Mouse (Mus musculus) CH12.LX (cell line): ENCODE results near the gene Psmd11. TPM values are rescaled to one million over a fixed set of nuclear protein-coding genes. Genes with fewer than 3 reads are reported as not detected.
A peak's percentile ranks its signal among the peaks of the same experiment; 100 is the strongest.
"Not testable (repeated sequence)": the region's sequence is repeated elsewhere in the genome, so short reads cannot be mapped to it uniquely, and the experiment has no call there.

Experiments used
- DNase-seq: peaks from one replicate; pipeline ENCODE4 v3.0.0-alpha.2; 2013; ENCODE audit errors: extremely low read depth
- H3K27ac ChIP-seq: 2 replicates; pipeline ENCODE4 v1.5.1; 2012; ENCODE audit warnings: low read depth, mild to moderate bottlenecking, control low read depth, moderate library complexity; ENCODE audit not compliant: insufficient read depth
- H3K27me3 ChIP-seq: replicated peaks from 2 replicates; pipeline ENCODE3; 2012; ENCODE audit warnings: inconsistent platforms
- H3K36me3 ChIP-seq, 2 experiments: replicated peaks in 1 of 2; 2 replicates each; pipeline versions ENCODE3 to v1.6.1; 2012; ENCODE audit warnings: inconsistent platforms in 1 of 2, low read length in 1 of 2, mild to moderate bottlenecking in 1 of 2, mixed read lengths in 1 of 2, moderate library complexity in 1 of 2; ENCODE audit not compliant: control insufficient read depth in 1 of 2, insufficient read depth in 1 of 2
- H3K4me1 ChIP-seq, 2 experiments: 2 replicates each; pipeline ENCODE4 v1.6.1; 2012; ENCODE audit warnings: inconsistent platforms in 1 of 2, moderate library complexity in 1 of 2; ENCODE audit not compliant: insufficient read depth in 2 of 2, control insufficient read depth in 1 of 2
- H3K4me2 ChIP-seq: 2 replicates; pipeline ENCODE4 v1.6.1; 2012; ENCODE audit warnings: low read depth, mild to moderate bottlenecking, control low read depth; ENCODE audit not compliant: poor library complexity, insufficient read depth, severe bottlenecking
- H3K4me3 ChIP-seq, 3 experiments: fragments of 150-350 bp in 1 of 3; sonication (generic) in 1 of 3; replicated peaks in 1 of 3; 2 replicates each; pipeline versions ENCODE3 to v1.5.1; 2011 to 2012; ENCODE audit warnings: low read depth in 2 of 3, low read length in 2 of 3, mild to moderate bottlenecking in 2 of 3, moderate library complexity in 2 of 3, control low read depth in 1 of 3, improper control_type of control experiment in 1 of 3, inconsistent platforms in 1 of 3, mixed read lengths in 1 of 3; ENCODE audit not compliant: poor library complexity in 1 of 3
- H3K79me2 ChIP-seq: replicated peaks from 2 replicates; pipeline ENCODE4 v1.6.1; 2012; ENCODE audit warnings: mild to moderate bottlenecking, moderate library complexity; ENCODE audit not compliant: control insufficient read depth, poor library complexity, insufficient read depth, severe bottlenecking; ENCODE audit errors: extremely low read depth
- H3K9ac ChIP-seq: 2 replicates; pipeline ENCODE4 v1.6.1; 2012; ENCODE audit warnings: low read depth, mild to moderate bottlenecking, control low read depth, moderate library complexity; ENCODE audit not compliant: insufficient read depth
- H3K9me3 ChIP-seq: replicated peaks from 2 replicates; pipeline ENCODE3; 2012; ENCODE audit warnings: low read length, inconsistent platforms, mixed read lengths
- BHLHE40 ChIP-seq: IDR thresholded peaks from 2 replicates; pipeline ENCODE4 v1.6.1; 2011; ENCODE audit warnings: mild to moderate bottlenecking, low read depth, low read length, improper control_type of control experiment
- CHD1 ChIP-seq: IDR thresholded peaks from 2 replicates; pipeline ENCODE4 v1.6.1; 2012; ENCODE audit warnings: low read depth, low read length, improper control_type of control experiment, inconsistent platforms
- CTCF ChIP-seq, 2 experiments: IDR thresholded peaks in 1 of 2; conservative IDR thresholded peaks in 1 of 2; 2 replicates each; pipeline ENCODE4 v1.5.1; 2011 to 2012; ENCODE audit warnings: low read depth in 2 of 2, low read length in 2 of 2, improper control_type of control experiment in 1 of 2, inconsistent platforms in 1 of 2, mild to moderate bottlenecking in 1 of 2, moderate library complexity in 1 of 2
- E2F4 ChIP-seq: IDR thresholded peaks from 2 replicates; pipeline ENCODE4 v1.6.1; 2011; ENCODE audit warnings: low read depth, low read length, improper control_type of control experiment; ENCODE audit not compliant: insufficient replicate concordance
- ELF1 ChIP-seq: IDR thresholded peaks from 2 replicates; pipeline ENCODE4 v1.6.1; 2014; ENCODE audit warnings: low read depth, mild to moderate bottlenecking, inconsistent platforms, low read length, improper control_type of control experiment
- EP300 ChIP-seq: IDR thresholded peaks from 2 replicates; pipeline ENCODE4 v1.6.1; 2011; ENCODE audit warnings: low read length, improper control_type of control experiment
- HCFC1 ChIP-seq: IDR thresholded peaks from 2 replicates; pipeline ENCODE4 v1.6.1; 2012; ENCODE audit warnings: low read depth, mild to moderate bottlenecking, inconsistent platforms, low read length, improper control_type of control experiment
- JUND ChIP-seq: conservative IDR thresholded peaks from 2 replicates; pipeline ENCODE4 v1.6.1; 2011; ENCODE audit warnings: low read depth, low read length, improper control_type of control experiment
- MAFK ChIP-seq: IDR thresholded peaks from 2 replicates; pipeline ENCODE4 v1.6.1; 2011; ENCODE audit warnings: low read length, improper control_type of control experiment; ENCODE audit not compliant: insufficient replicate concordance
- MAX ChIP-seq: IDR thresholded peaks from 2 replicates; pipeline ENCODE4 v1.6.1; 2011; ENCODE audit warnings: low read length, improper control_type of control experiment
- MAZ ChIP-seq: IDR thresholded peaks from 2 replicates; pipeline ENCODE4 v1.6.1; 2012; ENCODE audit warnings: low read depth, mild to moderate bottlenecking, inconsistent platforms, low read length, improper control_type of control experiment, moderate library complexity
- MEF2A ChIP-seq: IDR thresholded peaks from 2 replicates; pipeline ENCODE4 v1.6.1; 2014; ENCODE audit warnings: low read depth, mild to moderate bottlenecking, inconsistent platforms, low read length, improper control_type of control experiment, borderline replicate concordance
- MYC ChIP-seq: IDR thresholded peaks from 2 replicates; pipeline ENCODE4 v1.6.1; 2011; ENCODE audit warnings: low read depth, mild to moderate bottlenecking, improper control_type of control experiment, low read length
- POLR2A ChIP-seq: IDR thresholded peaks from 2 replicates; pipeline ENCODE4 v1.6.1; 2011; ENCODE audit warnings: low read depth, mild to moderate bottlenecking, improper control_type of control experiment, low read length
- POLR2AphosphoS2 ChIP-seq: IDR thresholded peaks from 2 replicates; pipeline ENCODE4 v1.6.1; 2011; ENCODE audit warnings: low read depth, low read length, improper control_type of control experiment
- SIN3A ChIP-seq: IDR thresholded peaks from 2 replicates; pipeline ENCODE4 v1.6.1; 2012; ENCODE audit warnings: low read length, improper control_type of control experiment, inconsistent platforms
- SMC3 ChIP-seq: IDR thresholded peaks from 2 replicates; pipeline ENCODE4 v1.6.1; 2011; ENCODE audit warnings: low read depth, low read length, improper control_type of control experiment
- TBP ChIP-seq: conservative IDR thresholded peaks from 2 replicates; pipeline ENCODE4 v1.6.1; 2011; ENCODE audit warnings: low read depth, low read length, improper control_type of control experiment
- TCF12 ChIP-seq: IDR thresholded peaks from 2 replicates; pipeline ENCODE4 v1.6.1; 2014; ENCODE audit warnings: low read depth, mild to moderate bottlenecking, inconsistent platforms, low read length, improper control_type of control experiment
- USF1 ChIP-seq: IDR thresholded peaks from 2 replicates; pipeline ENCODE4 v1.6.1; 2014; ENCODE audit warnings: low read depth, mild to moderate bottlenecking, inconsistent platforms, low read length, improper control_type of control experiment
- USF2 ChIP-seq: conservative IDR thresholded peaks from 2 replicates; pipeline ENCODE4 v1.6.1; 2011; ENCODE audit warnings: low read depth, low read length, improper control_type of control experiment
- ZKSCAN1 ChIP-seq: IDR thresholded peaks from 2 replicates; pipeline ENCODE4 v1.6.1; 2012; ENCODE audit warnings: low read depth, inconsistent platforms, low read length, improper control_type of control experiment, borderline replicate concordance
- ZNF384 ChIP-seq: IDR thresholded peaks from 2 replicates; pipeline ENCODE4 v1.6.1; 2012; ENCODE audit warnings: low read depth, low read length, improper control_type of control experiment, inconsistent platforms
- dilution Hi-C: fragments of 300-500 bp; cut with MboI; formaldehyde crosslinking; loops from 2 replicates; pipeline ENCODE4 v1.14.3; 2020; ENCODE audit warnings: low sequenced_read_pairs; ENCODE audit not compliant: extremely low pct_unique_long_range_greater_than_20kb, extremely low pct_ligation_motif_present
- in situ Hi-C: fragments of 300-500 bp; cut with MboI; formaldehyde crosslinking; loops from 3 replicates; pipeline ENCODE4 v1.14.3; 2019; ENCODE audit warnings: low sequenced_read_pairs, low pct_ligation_motif_present, low pct_unique_long_range_greater_than_20kb, mixed read lengths
- polyA plus RNA-seq: library from polyadenylated mRNA; unstranded; fragments of >175 nt; gene quantifications from 2 replicates; pipeline ENCODE4 v1.2.1, GENCODE M21; 2012; ENCODE audit warnings: low read depth; ENCODE audit not compliant: insufficient read length
- total RNA-seq, 2 experiments: library from RNA; depleted of rRNA; stranded (reverse); fragments of 300-350 nt in 1 of 2; fragments of >200 nt in 1 of 2; gene quantifications; 2 replicates each; pipeline ENCODE4 v1.2.3; 2012 to 2014

The Psmd11 gene
- total and polyA plus RNA-seq, 3 experiments, result 116 to 191 (median 141) TPM

GRCm38 (mm10) chr11:80463605-80464130 is 35.3 kb downstream of the Psmd11 start:
- TF ChIP-seq SMC3 (peak; percentile 14; the same call in 1 of the 2 replicates), CTCF (conservative IDR thresholded peaks at IDR 0.05 in 1 of 2, IDR thresholded peaks at IDR 0.05 in 1 of 2; ENCODE audit: low read depth in 2 of 2, low read length in 2 of 2) (peak in 1 of 2 experiments; percentile 28; a peak in 2 of 4 replicates)
- in situ Hi-C loops, result loop anchor here (25.0 kb wide), 1 partner anchor 349 kb away; the partner anchor contains the start of gene Tmem98
- H3K4me1 ChIP-seq, H3K27me3 ChIP-seq, H3K9ac ChIP-seq, H3K4me3 ChIP-seq, dilution Hi-C loops, DNase-seq, H3K79me2 ChIP-seq, H3K27ac ChIP-seq, H3K9me3 ChIP-seq, H3K4me2 ChIP-seq: not testable (repeated sequence)
- H3K36me3 ChIP-seq, result peaks cover 70 to 91% of the 10 kb centered on the region in 2 experiments

DNA sequence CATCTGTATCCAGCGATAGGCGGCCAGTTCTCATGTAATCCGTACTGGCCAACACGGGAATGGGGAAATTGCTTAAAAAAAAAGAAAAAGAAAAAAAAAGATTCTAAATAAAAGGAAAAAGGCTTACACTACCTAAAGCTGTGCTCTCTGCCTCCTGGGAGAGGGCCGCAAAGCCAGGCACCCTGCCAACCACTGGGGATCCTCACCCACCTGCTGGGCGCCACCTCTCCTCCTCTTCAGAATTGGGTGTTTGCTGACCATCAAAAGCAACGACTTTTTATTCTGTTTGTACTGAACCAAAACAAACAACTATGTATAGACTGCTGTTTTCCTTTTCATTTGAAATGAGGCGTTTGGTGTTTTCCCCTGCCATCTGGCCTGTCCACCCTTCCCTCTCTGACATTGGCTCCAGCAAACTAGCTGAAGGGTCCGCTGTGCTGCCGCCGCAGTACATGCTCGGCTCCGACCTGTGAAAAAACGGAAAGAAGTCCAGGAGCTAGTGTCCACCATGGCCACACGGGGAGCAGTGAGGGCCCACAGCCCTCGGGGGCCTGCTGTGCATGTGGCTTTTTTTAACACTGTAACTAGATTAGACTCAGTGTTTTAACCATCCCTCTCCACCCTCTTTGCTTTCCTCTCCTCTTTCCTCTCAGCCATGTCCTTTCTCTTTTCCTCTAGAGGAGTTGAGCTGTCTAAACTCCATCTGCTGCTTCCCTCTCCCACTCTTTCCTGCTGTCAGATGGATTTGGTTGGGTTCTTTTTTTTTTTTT is 43.6 kb downstream of the Psmd11 start:
- H3K36me3 ChIP-seq, result peaks cover 49 to 80% of the 10 kb centered on the region in 2 experiments
- H3K4me2 ChIP-seq, result no peak overlapping the region
- no peak overlapping the region for H3K4me3 ChIP-seq
- no peak for TF ChIP-seq MAZ
- TF ChIP-seq ZNF384, result peak; percentile 17; the same call in 1 of the 2 replicates
- in situ Hi-C loops (loop anchor here (25.0 kb wide), 1 partner anchor 340 kb away; the partner anchor contains the start of gene Tmem98), dilution Hi-C loops (no loop called here)
- no peak overlapping the region for H3K27ac ChIP-seq
- no peaks in the 10 kb centered on the region for H3K27me3 ChIP-seq
- peaks cover 3% of the 10 kb centered on the region for H3K9me3 ChIP-seq
- no peak overlapping the region for H3K9ac ChIP-seq
- no peaks in the 10 kb centered on the region for H3K79me2 ChIP-seq
- DNase-seq, result no peak
- H3K4me1 ChIP-seq, result peaks cover 2 to 22% of the 10 kb centered on the region in 2 experiments; a peak in 2 of 4 replicates

DNA sequence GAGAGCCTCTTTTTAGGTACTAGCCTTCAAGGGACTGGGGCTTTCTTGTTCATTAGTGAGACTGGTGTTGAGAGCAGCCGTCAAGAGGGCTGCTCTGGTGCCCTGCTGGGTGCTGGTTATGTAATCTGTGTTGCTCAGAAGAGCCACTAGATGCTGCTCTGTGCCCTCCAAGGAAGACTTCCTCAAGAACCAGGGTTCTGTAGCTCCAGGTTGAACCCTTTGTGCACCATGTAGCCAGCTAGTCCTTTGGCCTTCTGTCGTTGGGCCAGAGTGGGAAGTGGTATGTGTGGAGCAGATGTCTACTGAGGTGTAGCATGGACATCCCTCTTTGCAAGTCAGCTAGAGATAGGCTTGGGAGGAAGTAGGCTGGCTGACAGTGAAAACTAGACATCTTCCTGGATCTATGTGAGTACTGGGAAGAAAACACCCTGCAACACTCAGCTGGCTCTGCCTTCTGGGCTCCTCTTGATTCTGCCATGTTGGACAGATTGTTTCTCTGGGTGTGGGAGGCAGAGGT is 45.8 kb downstream of the Psmd11 start:
- dilution Hi-C loops, result no loop called here
- TF ChIP-seq ZKSCAN1 (no peak), TBP (no peak), BHLHE40 (no peak), CHD1 (no peak), ZNF384 (no peak), MAFK (no peak), MAX (no peak), TCF12 (no peak), USF2 (no peak), E2F4 (no peak), EP300 (no peak), JUND (no peak), SIN3A (0 out of 2 replicates have a peak, but pooled peaks have one; percentile 47), ELF1 (0 out of 2 replicates have a peak, but pooled peaks have one; percentile 23), POLR2A (no peak), POLR2AphosphoS2 (no peak; the same call in 1 of the 2 replicates), MEF2A (no peak), HCFC1 (no peak), MYC (no peak), USF1 (no peak)

More for the DNA sequence above, 45.8 kb downstream of the Psmd11 start:
- Histone ChIP-seq H3K79me2 (peaks cover 16% of the 10 kb centered on the region; the same call in 1 of the 2 replicates), H3K27me3 (no peaks in the 10 kb centered on the region), H3K36me3 (peaks cover 35 to 76% of the 10 kb centered on the region in 2 experiments), H3K9ac (no peak overlapping the region), H3K27ac (no peak overlapping the region), H3K9me3 (no peaks in the 10 kb centered on the region), H3K4me1 (peaks cover 12 to 42% of the 10 kb centered on the region in 2 experiments), H3K4me3 (no peak overlapping the region), H3K4me2 (no peak overlapping the region)
- in situ Hi-C loops, result loop anchor here (25.0 kb wide), 1 partner anchor 338 kb away; the partner anchor contains the start of gene Tmem98
- DNase-seq, result peak; percentile 56
